Mouse (Mus musculus) adrenal gland, postnatal 4 days (tissue): ENCODE results near the gene Tmem54. TPM values are rescaled to one million over a fixed set of nuclear protein-coding genes. Genes with fewer than 3 reads are reported as not detected.

Experiments used
- DNase-seq, 2 experiments: peaks; one replicate each; pipeline ENCODE4 v3.0.0; 2021 to 2022; ENCODE audit warnings: low spot score in 2 of 2, mixed read lengths in 2 of 2
- total RNA-seq, 2 experiments: library from RNA; stranded (reverse); gene quantifications; 2 replicates each; pipeline ENCODE4 v1.2.3; 2021

Gene Tmem54
- total RNA-seq, 2 experiments from 2014 or later = 1.1 TPM; not detected in 1

DNA sequence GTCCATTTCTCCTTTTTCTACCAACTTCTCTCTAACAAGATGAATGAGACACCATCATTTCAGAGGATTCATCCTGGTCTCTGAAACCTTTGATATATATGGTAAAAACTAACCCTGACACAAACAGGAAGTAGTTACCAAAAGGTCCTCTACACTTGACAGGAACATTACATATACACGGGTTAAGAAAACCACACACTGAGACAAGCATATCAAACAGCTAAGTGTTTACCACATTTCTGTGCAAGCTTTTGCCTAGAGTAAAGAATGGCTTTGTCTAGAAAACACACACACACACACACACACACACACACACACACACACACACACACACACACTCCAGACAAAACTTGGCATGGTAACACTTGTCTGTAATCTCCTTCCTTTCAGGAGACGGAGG is 41.0 kb downstream of the Tmem54 start:
- no peak for DNase-seq

DNA sequence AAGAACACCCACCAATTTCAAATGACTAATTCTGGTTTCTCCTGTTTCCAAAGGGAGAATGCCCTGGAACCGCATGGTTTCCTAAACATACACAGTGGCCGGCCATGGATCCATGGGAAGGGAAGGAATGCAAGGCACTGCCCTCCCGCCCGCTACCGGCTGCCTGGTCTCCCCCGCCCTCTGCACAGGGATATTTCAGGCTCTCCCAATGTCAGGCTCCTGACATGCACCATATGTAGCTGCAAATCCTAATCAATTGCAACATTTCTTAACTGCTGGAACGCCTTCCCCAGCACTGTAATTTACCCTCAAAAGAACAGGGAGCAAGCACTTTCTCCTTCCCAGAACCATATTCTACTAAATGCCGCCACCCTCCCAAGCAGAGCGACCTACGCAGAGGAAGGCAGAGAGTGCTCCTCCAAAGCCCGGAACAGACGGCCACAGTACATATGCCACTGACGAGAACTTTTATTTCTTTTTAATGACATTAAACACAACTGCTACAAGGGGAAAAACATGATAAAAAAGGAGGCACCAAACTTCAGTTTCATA is 42.3 kb downstream of the Tmem54 start:
- DNase-seq = no peak

DNA sequence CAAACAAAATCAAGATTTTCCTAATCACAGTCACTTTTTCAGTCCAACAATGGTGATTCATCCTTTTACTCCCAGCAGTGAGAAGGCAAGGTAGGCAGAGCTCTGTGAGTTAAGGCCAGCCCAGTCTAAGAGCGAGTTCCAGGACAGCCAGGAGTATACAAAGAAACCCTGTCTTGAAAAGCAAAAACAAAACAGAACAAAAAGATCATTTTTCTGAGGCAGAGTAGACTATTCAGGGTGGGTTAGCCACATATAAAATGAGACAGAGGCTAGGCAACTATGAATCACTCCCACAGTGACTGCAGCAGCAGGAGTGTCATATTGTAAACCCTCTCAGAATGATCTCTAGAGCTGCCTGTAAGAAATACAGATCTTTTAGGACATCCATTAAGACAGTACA is 44.0 kb downstream of the Tmem54 start:
- no peak for DNase-seq

DNA sequence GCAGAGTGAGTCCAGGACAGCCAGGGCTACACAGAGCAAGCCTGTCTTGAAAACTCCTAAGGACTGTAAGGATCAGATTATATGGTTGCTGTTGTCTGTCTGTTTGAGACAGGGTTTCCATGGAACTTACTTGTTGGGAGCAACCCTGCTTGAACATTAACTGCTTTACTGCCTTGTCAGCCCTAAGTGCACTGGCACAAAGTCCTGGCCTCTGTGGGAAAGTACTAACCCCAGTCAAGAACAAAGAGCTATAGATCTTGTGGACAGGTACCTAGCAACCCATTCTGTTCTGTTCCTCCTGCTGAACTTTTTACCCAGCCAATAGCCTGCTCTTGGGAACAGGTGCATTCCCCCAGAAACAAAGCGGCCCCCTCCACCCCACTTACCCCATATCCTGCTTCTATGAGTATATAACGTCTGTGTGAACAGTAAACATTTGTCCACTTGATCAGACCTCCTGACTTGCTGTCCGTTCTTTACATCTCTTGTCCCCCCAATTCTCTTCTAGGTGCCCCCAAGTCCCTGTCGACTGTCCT is 46.0 kb downstream of the Tmem54 start:
- DNase-seq = no peak

DNA sequence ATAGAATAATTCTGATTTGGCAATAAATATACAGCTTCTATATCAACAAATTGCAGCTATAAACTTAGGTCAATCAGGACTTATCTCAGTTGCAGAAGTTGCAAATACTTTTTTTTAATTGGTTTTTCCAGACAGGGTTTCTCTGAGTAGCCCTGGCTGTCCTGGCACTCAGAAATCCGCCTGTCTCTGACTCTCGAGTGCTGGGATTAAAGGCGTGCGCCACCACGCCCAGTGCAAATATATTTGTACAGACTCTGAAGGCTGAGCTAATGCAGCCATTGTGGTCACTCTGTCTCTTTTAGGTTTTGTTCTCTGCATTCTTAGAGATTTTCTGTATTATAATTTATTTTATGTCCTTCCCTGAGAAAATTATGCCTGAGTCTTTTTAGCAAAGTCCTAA is 52.2 kb downstream of the Tmem54 start:
- DNase-seq = no peak

DNA sequence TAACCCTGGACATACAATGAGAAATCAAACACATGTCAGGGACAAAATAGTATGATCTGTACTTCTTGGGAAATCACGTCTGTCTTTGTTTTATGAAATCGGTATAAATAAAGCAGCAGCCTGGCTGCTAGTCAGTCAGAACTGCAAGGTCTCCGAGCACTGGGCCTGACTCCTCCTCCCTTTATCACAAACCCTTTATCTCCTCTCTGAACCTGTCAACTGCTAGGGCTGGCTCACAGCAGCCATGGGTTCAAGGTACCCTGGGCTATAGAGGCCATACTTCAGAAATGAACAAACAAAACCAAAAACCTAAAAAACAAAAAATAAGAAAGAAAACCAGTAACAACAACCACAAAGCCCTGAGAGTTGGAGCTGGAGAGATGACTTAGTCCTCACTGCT is 53.2 kb downstream of the Tmem54 start:
- no peak for DNase-seq

DNA sequence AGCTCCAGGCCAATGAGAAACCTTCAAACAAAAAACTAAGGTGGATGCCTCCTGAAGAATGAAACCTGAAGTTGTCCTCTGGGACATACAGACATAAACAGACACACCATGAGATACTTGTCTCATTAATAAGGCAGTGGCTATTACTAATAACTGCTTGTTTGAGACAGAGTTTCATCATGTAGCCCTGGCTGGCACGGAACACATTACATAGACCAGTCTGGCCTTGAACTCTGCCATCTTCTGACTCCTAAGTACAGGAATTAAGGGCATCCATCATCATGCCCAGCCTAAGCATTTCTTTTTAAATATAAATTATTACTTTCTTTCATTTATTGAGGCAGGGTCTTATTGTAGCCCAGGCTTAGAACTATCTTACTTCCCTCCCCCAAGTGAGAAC is 55.7 kb downstream of the Tmem54 start:
- DNase-seq = no peak

Other genes with a start within 250 kb of the Tmem54 start
- gene Trim62, start 222.0 kb upstream of the Tmem54 start, total RNA-seq = 10 to 100 TPM; 29.8 to 34.8 TPM
- 10 to 100 TPM; 54.8 to 61.1 TPM for gene Azin2, start 143.1 kb upstream of the Tmem54 start, total RNA-seq
- 100 to 1,000 TPM; 144 to 163 TPM for gene Ak2, start 113.6 kb upstream of the Tmem54 start, total RNA-seq
- 10 to 100 TPM; 23.1 to 24.6 TPM for gene Rnf19b, start 47.3 kb upstream of the Tmem54 start, total RNA-seq
- gene Hpca, start 16.5 kb downstream of the Tmem54 start, total RNA-seq = 1 to 10 TPM; 7.1 to 9.4 TPM
- gene Fndc5, start 31.5 kb downstream of the Tmem54 start, total RNA-seq = 10 to 100 TPM; 13.0 to 13.2 TPM
- gene S100pbp, start 84.2 kb downstream of the Tmem54 start, total RNA-seq = 10 to 100 TPM; 42.7 to 44.7 TPM
- 10 to 100 TPM; 79.5 to 80.4 TPM for gene Yars, start 84.2 kb downstream of the Tmem54 start, total RNA-seq
- 10 to 100 TPM; 15.7 to 21.0 TPM for gene C77080, start 155.9 kb downstream of the Tmem54 start, total RNA-seq
- gene Sync, start 182.1 kb downstream of the Tmem54 start, total RNA-seq = 1 to 10 TPM; 3.8 to 4.4 TPM
- 100 to 1,000 TPM; 188 to 206 TPM for gene Rbbp4, start 229.8 kb downstream of the Tmem54 start, total RNA-seq
- gene Zbtb8os, start 230.1 kb downstream of the Tmem54 start, total RNA-seq = 10 to 100 TPM; 51.1 to 52.2 TPM